Mouse (Mus musculus) hindbrain, embryonic 13.5 days (tissue): ENCODE results near the gene Wdr53. TPM values are rescaled to one million over a fixed set of nuclear protein-coding genes. Genes with fewer than 3 reads are reported as not detected.
A peak's percentile ranks its signal among the peaks of the same experiment; 100 is the strongest.
"Not testable (repeated sequence)": the region's sequence is repeated elsewhere in the genome, so short reads cannot be mapped to it uniquely, and the experiment has no call there.

Experiments used
- ATAC-seq: fragments of 200-750 bp; cut with Nextera tagmentation; 2 replicates; pipeline ENCODE4 v1.8.0; 2017; ENCODE audit warnings: moderate TSS enrichment; ENCODE audit not compliant: low FRiP score
- H3K27ac ChIP-seq: fragments of 300-500 bp; sonication (generic); 2 replicates; pipeline ENCODE4 v1.5.1; 2015; ENCODE audit warnings: inconsistent platforms, mild to moderate bottlenecking, moderate library complexity
- H3K27me3 ChIP-seq: fragments of 300-500 bp; sonication (generic); 2 replicates; pipeline ENCODE4 v1.6.1; 2015; ENCODE audit warnings: mild to moderate bottlenecking, inconsistent platforms
- H3K36me3 ChIP-seq: fragments of 300-500 bp; sonication (generic); 2 replicates; pipeline ENCODE4 v1.6.1; 2015; ENCODE audit warnings: mild to moderate bottlenecking, inconsistent platforms
- H3K4me1 ChIP-seq: fragments of 300-500 bp; sonication (generic); replicated peaks from 2 replicates; pipeline ENCODE4 v1.6.1; 2015; ENCODE audit warnings: inconsistent platforms
- H3K4me2 ChIP-seq: fragments of 300-500 bp; sonication (generic); 2 replicates; pipeline ENCODE4 v1.6.1; 2015; ENCODE audit warnings: inconsistent platforms, mild to moderate bottlenecking, moderate library complexity
- H3K4me3 ChIP-seq: fragments of 300-500 bp; sonication (generic); 2 replicates; pipeline ENCODE4 v1.5.1; 2015; ENCODE audit warnings: mild to moderate bottlenecking, inconsistent platforms
- H3K9ac ChIP-seq: fragments of 300-500 bp; sonication (generic); 2 replicates; pipeline ENCODE4 v1.6.1; 2015; ENCODE audit warnings: mild to moderate bottlenecking, inconsistent platforms
- H3K9me3 ChIP-seq: fragments of 300-500 bp; sonication (generic); 2 replicates; pipeline ENCODE4 v1.6.1; 2016; ENCODE audit warnings: inconsistent platforms
- WGBS: fragments of 180-500 bp; shearing (Covaris S2); methylation state at CpG from one replicate; pipeline ENCODE4 v1.1.7; 2015; 5-methylcytosine and 5-hydroxymethylcytosine counted together
- polyA plus RNA-seq: library from polyadenylated mRNA; unstranded; fragments of >200 nt; fragmentation: Nextera tagmentation; extraction: Ambion mirVana; gene quantifications from 2 replicates; pipeline ENCODE4 v1.2.1, GENCODE M21; 2015

Gene Wdr53
- polyA plus RNA-seq, 1 experiment from 2014 or later = 17.1 TPM

DNA sequence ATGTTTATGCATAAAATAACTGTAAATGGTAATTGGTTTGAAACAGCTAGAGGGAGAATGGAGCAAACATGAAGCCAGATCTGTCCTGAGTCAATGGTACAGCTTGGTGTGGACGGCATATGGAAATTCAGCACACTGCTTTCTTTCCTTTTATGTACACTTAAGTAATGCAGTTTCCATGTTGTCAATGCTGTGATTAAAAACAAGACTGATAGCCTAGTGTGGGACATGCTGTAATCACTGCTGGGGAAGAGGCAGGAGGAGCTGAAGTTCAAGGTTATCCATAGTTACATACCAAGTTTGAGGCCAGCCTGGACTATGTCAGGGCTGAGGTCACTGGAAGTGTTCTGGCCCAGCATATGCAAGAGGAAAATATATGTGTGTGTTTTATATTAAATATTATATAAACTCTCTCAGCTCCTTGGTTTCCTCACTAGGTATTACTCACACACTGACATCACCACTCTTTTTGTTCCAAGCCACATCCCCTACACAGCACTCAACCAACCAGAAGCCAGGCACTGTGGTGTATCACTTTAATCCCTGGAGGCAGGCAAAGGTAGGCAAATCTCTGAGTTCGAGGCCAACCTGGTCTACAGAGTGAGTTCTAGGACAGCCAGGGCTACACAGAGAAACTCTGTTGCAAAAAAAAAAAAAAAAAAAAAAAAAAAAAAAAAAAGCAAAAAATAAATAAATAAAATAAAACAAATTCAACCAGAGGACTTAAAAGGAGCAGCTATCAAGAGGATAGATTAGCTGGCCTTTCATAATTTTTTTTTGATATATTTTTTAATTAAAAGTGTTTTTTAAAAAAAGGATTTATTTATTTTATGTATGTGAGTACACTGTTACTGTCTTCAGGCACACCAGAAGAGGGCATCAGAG lies 7.4 kb upstream of the Wdr53 start:
- 99% methylated on average over 2 of the region's 2 CpGs for WGBS
- peaks cover 21% of the 10 kb centered on the region for H3K36me3 ChIP-seq
- H3K27me3 ChIP-seq = no peaks in the 10 kb centered on the region

DNA sequence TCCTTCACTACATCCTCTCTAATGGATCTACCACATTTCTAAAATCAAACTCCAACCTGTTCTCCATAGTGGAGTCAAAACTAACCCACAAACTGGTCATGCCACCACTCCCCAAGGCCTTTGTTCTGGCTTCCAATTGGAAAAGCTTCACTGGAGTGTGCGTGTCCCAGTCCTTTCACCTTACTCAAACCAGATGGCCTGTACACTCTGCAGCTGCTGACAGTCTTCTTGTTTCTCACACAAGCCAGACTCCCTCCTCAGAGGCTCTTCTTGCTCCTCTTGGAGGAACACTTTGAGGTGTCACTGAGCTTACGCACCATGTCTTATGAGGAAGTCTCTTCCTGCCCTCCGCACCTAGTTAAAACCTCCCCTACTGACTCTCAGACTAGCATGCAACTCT lies 3.1 kb upstream of the Wdr53 start:
- 90% methylated on average over 3 of the region's 3 CpGs for WGBS
- Histone ChIP-seq H3K27me3 (no peaks in the 10 kb centered on the region), H3K4me1 (peaks cover 29% of the 10 kb centered on the region), H3K9ac (peak overlapping the region; percentile 31; the same call in 1 of the 2 replicates), H3K4me3 (no peak overlapping the region), H3K9me3 (no peaks in the 10 kb centered on the region), H3K4me2 (no peak overlapping the region), H3K36me3 (no peaks in the 10 kb centered on the region), H3K27ac (no peak overlapping the region)
- no peak for ATAC-seq

More for the DNA sequence above, 7.4 kb upstream of the Wdr53 start:
- Histone ChIP-seq H3K4me1 (peaks cover 8% of the 10 kb centered on the region), H3K27ac (no peak overlapping the region), H3K4me3 (no peak overlapping the region), H3K9ac (no peak overlapping the region), H3K4me2 (no peak overlapping the region), H3K9me3 (no peaks in the 10 kb centered on the region)
- no peak for ATAC-seq

DNA sequence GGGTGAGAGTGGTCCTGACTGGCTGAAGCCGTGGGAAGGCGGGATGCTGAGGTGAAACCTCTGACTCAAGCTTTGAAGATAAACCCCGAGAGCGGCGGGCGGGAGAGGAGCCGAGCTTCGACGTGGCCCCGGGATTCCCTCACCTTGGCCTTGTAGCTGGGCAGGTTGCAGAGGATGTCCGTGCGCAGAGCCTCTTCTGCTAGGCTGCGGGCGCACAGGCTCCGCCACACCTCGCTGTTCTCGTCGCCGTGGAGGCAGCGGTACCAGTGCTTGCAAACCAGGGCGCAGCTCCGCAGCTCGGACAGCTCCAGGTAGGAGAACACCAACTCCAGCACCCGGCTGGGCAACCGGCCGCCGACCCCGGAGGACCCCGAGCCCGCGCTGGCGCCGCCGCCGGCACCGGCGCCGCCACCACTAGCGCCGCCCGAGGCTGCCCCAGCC lies 656 bp upstream of the Wdr53 start:
- Histone ChIP-seq H3K4me2 (peak overlapping the region; percentile 67), H3K9me3 (no peaks in the 10 kb centered on the region), H3K4me3 (peak overlapping the region; percentile 88), H3K36me3 (no peaks in the 10 kb centered on the region), H3K4me1 (peaks cover 29% of the 10 kb centered on the region), H3K27ac (peak overlapping the region; percentile 93), H3K9ac (peak overlapping the region; percentile 93), H3K27me3 (no peaks in the 10 kb centered on the region)
- ATAC-seq = peak; percentile 74
- WGBS = 0% methylated on average over 33 of the region's 41 CpGs

DNA sequence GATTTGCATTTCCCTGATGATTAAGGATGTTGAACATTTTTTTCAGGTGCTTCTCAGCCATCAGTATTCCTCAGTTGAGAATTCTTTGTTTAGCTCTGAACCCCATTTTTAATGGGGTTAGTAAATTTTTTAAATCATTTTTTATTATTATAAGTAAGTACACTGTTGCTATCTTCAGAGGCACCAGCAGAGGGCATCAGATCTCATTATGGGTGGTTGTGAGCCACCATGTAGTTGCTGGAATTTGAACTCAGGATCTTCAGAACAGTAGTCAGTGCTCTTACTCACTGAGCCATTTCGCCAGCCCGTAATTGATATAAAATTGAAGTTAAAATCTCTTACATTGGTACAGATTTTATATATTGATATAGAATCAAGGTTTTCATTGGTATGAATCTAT lies 17.2 kb downstream of the Wdr53 start:
- H3K4me3 ChIP-seq, H3K9ac ChIP-seq, H3K27me3 ChIP-seq, ATAC-seq, H3K36me3 ChIP-seq, H3K9me3 ChIP-seq, H3K27ac ChIP-seq, H3K4me2 ChIP-seq, H3K4me1 ChIP-seq: not testable (repeated sequence)
- 86% methylated on average over 2 of the region's 2 CpGs for WGBS

DNA sequence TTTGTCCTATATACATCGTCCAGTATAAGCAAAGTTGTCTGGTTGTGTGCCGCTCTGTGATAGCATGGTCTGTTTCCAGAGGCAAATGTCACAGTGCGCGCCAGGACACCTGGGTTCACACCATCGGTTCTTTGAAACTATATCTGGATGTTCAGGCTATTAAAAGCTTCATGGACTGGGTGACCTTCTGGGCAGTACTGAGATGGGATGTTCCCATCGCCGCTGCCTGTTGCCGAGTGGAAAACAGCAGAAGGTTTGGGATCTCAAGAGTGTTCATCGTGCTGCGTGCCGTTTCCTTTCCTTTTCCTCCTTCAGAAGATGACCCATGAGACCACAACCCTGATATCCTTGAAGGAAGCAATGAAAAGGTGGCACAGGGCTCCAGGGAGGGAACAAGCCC lies 24.3 kb downstream of the Wdr53 start, which contains the start of gene Smco1:
TSS of gene Smco1 (plus strand) at position 178 of the 400 bp plus-strand sequence.
- H3K36me3 ChIP-seq = no peaks in the 10 kb centered on the region
- WGBS = 89% methylated on average over 11 of the region's 11 CpGs
- H3K4me3 ChIP-seq = no peak within 1 kb of the TSS
- H3K4me2 ChIP-seq = no peak within 1 kb of the TSS
- H3K9me3 ChIP-seq = no peaks in the 10 kb centered on the region
- no peaks in the 10 kb centered on the region for H3K27me3 ChIP-seq
- H3K27ac ChIP-seq = no peak within 1 kb of the TSS
- no peaks in the 10 kb centered on the region for H3K4me1 ChIP-seq
- no peak for ATAC-seq
- no peak within 1 kb of the TSS for H3K9ac ChIP-seq

DNA sequence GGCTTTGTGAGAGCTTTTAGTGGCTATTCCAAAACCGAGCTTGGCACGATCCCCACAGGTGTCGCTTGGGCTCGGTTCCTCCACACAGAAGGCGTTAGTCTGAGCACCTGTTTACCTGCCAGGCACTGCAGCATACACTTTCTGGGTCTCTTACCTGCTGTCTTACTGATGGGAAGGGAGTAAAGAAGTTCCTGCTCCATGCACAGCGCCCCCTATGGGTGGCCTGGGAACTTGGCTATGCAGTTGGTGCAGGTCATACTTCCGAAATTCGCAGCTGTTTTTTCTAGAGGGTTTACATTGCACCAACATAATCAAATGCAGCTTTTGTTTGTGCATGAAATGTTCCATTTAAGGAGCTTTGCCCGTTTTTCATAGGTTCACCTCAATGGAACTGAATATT lies 26.3 kb downstream of the Wdr53 start:
- Histone ChIP-seq H3K36me3 (no peaks in the 10 kb centered on the region), H3K27me3 (no peaks in the 10 kb centered on the region), H3K27ac (no peak overlapping the region)

DNA sequence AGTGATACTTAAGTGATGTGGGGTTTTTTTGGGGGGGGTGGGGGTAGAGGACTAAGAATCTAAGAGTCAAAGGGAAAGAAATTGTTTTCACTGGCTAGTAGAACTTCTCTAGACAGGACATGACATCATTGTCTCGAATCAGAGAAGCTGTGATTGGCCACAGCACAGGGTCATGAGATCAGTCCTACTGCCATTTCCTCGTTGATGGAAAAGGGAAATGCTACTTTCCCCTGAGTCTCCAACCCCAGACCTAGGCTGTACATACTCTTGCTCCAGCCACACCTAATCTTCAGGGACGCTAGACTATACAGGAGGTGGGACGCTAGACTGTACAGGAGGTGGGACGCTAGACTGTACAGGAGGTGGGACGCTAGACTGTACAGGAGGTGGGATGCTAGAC lies 28.0 kb downstream of the Wdr53 start:
- Histone ChIP-seq H3K9me3 (no peaks in the 10 kb centered on the region), H3K27ac (no peak overlapping the region), H3K9ac (no peak overlapping the region), H3K4me3 (no peak overlapping the region), H3K4me1 (peaks cover 25% of the 10 kb centered on the region), H3K4me2 (no peak overlapping the region), H3K27me3 (no peaks in the 10 kb centered on the region), H3K36me3 (no peaks in the 10 kb centered on the region)
- WGBS = 90% methylated on average over 6 of the region's 6 CpGs
- no peak for ATAC-seq

More for the DNA sequence above, 26.3 kb downstream of the Wdr53 start:
- no peaks in the 10 kb centered on the region for H3K9me3 ChIP-seq
- H3K4me1 ChIP-seq = peaks cover 9% of the 10 kb centered on the region
- no peak overlapping the region for H3K4me2 ChIP-seq
- H3K9ac ChIP-seq = no peak overlapping the region
- ATAC-seq = no peak
- 56% methylated on average over 9 of the region's 9 CpGs for WGBS
- H3K4me3 ChIP-seq = no peak overlapping the region

DNA sequence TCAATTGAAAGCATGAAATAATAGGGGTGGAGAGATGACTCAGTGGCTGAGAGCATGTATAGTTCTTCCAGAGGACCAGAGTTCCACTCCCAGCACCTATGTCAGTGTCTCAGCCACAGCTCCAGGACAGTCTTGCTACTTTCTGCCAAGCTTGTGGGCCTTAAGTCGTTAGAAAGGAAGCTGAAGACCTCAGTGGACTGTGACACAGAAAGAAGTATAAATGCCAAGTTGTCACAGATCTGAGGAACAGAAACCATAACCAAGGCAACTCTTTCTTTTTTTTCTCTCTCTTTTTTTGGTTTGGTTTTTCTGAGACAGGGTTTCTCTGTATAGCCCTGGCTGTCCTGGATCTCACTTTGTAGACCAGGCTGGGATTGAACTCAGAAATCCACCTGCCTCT lies 28.8 kb downstream of the Wdr53 start:
- Histone ChIP-seq H3K9ac (no peak overlapping the region), H3K4me2 (no peak overlapping the region), H3K27me3 (no peaks in the 10 kb centered on the region), H3K4me1 (peaks cover 33% of the 10 kb centered on the region), H3K36me3 (no peaks in the 10 kb centered on the region), H3K4me3 (no peak overlapping the region), H3K9me3 (no peaks in the 10 kb centered on the region), H3K27ac (no peak overlapping the region)
- ATAC-seq = no peak
- WGBS = 76% methylated on average over 1 of the region's 1 CpGs

DNA sequence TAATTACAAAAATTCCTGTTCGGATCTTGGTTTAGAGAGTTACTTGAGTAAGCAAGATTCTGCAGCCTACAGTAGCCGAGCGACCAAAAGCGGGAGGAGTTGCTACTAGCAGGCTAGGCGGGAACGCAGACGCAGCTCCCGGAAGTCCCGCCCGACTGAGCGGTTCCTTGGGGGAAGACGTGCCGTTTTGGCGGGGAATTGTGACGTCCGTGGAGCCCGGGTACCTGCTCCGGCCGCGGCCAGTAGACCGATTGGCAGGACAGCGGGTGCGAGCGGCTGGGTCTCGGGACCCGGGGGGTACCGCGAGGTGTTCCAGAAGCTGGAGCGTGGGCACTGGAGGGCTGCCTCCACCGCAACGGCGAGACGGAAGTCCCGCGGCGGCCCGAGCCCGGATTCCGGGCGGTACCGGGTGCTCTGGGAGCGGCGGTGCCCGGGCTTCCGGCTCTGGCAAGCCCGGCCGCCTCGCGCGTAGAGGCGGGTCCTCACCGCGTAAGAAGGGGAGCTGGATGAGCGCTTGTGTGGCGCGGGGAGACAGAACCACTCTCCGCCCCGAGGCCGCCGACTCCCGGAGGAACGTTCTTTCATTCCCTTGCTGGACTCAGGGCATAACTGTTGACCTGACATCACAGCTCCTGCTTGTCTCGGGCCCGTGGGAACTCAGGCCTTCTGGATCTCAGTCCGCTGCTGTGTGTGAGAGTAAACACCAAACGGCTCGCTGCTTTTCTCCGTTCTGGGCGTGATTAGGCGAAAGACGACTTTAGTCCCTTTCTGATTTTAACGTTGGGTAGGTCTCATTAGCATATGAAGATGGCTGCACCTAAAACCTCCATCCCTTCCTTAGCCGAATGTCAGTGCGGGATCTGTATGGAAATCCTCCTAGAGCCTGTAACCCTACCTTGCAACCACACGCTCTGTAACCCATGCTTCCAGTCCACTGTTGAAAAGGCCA lies 30.6 kb downstream of the Wdr53 start, which contains the start of gene Rnf168:
TSS of gene Rnf168 (plus strand) at position 152 of the 949 bp plus-strand sequence.
- Histone ChIP-seq H3K4me3 (peak within 1 kb of the TSS; percentile 92), H3K27me3 (no peaks in the 10 kb centered on the region), H3K36me3 (0 out of 2 replicates have a peak, but pooled peaks cover 4% of the 10 kb centered on the region), H3K27ac (peak within 1 kb of the TSS; percentile 96), H3K9ac (peak within 1 kb of the TSS; percentile 90), H3K4me2 (peak within 1 kb of the TSS; percentile 71), H3K4me1 (peaks cover 44% of the 10 kb centered on the region), H3K9me3 (no peaks in the 10 kb centered on the region)
- ATAC-seq = peak; percentile 94
- under 1% methylated on average over 59 of the region's 75 CpGs for WGBS

DNA sequence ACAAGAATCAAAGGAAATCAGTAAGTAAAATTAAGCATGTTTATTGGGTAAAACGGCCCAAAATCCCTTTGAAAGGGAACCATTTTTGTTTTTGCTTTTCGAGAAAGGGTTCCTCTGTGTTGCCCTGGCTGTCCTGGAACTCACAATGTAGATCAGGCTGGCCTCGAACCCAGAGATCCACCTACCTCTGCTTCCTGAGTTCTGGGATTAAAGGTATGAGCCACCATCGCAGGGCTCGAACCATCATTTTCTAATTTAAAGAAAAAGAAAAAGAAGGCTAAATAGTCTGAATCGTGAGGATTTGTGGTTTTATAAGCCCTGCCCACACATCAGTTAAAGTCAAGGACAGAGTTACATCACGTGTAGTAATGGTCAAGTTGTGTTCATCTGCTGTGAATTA lies 31.4 kb downstream of the Wdr53 start:
- H3K9ac ChIP-seq = peak overlapping the region; percentile 90
- 58% methylated on average over 7 of the region's 7 CpGs for WGBS
- H3K27me3 ChIP-seq = no peaks in the 10 kb centered on the region
- no peak for ATAC-seq
- no peaks in the 10 kb centered on the region for H3K9me3 ChIP-seq
- H3K4me1 ChIP-seq = peaks cover 48% of the 10 kb centered on the region
- H3K4me3 ChIP-seq = peak overlapping the region; percentile 92
- H3K36me3 ChIP-seq = peaks cover 9% of the 10 kb centered on the region
- H3K27ac ChIP-seq = peak overlapping the region; percentile 96; the same call in 1 of the 2 replicates
- peak overlapping the region; percentile 71 for H3K4me2 ChIP-seq

DNA sequence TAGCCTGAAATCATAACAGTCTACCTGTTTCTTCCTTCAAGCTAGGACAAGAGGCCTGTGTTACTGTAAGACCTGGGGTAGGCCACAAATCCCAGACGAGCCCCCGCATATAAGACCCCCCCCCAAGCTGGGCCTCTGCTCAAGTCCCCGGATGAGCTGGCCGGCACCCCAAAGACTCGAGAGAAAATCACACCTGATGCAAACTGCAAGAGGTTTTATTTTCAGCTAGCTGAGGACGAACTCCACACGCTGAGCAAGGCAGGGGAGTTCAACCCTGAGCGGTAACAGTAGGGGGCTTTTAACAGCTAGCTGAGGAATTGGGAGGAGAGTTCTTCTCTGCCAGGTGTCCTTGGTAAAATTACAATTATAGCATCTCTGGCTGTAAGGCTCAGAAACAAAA lies 33.2 kb downstream of the Wdr53 start:
- Histone ChIP-seq H3K4me2 (peak overlapping the region; percentile 71), H3K4me1 (peaks cover 48% of the 10 kb centered on the region), H3K27me3 (no peaks in the 10 kb centered on the region), H3K9ac (peak overlapping the region; percentile 49; the same call in 1 of the 2 replicates), H3K4me3 (peak overlapping the region; percentile 92), H3K9me3 (no peaks in the 10 kb centered on the region), H3K36me3 (peaks cover 27% of the 10 kb centered on the region), H3K27ac (no peak overlapping the region)
- WGBS = 91% methylated on average over 8 of the region's 8 CpGs
- ATAC-seq = no peak

DNA sequence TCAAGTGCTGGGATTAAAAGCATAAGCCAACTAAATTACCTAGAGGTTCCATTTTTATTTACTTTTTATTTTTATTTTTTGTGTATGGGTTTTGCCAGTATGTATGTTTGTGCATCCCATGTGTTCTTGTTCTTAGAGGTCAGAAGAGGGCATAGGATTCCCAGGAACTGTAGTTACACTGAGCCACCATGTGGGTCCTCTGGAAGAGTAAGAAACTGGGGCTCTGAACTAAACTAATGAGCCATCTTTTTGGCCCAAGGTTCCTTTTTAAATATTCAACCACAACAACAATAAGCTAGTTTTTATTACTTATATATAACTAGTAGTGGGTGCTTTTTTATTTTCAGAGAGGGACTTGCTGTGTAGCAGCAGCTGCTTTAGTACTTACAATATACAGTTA lies 35.6 kb downstream of the Wdr53 start:
- H3K9ac ChIP-seq = no peak overlapping the region
- peaks cover 45% of the 10 kb centered on the region for H3K36me3 ChIP-seq
- H3K9me3 ChIP-seq = no peaks in the 10 kb centered on the region
- H3K4me1 ChIP-seq = peaks cover 42% of the 10 kb centered on the region
- H3K4me2 ChIP-seq = no peak overlapping the region
- H3K27me3 ChIP-seq = no peaks in the 10 kb centered on the region
- no peak overlapping the region for H3K4me3 ChIP-seq
- H3K27ac ChIP-seq = no peak overlapping the region
- no peak for ATAC-seq
